Mouse (Mus musculus): ENCODE results near the gene Usp16. TPM values are rescaled to one million over a fixed set of nuclear protein-coding genes. Genes with fewer than 3 reads are reported as not detected.

The Usp16 gene
- total and polyA plus RNA-seq, 2 experiments from 2014 or later, result 40.8 to 220 TPM

DNA sequence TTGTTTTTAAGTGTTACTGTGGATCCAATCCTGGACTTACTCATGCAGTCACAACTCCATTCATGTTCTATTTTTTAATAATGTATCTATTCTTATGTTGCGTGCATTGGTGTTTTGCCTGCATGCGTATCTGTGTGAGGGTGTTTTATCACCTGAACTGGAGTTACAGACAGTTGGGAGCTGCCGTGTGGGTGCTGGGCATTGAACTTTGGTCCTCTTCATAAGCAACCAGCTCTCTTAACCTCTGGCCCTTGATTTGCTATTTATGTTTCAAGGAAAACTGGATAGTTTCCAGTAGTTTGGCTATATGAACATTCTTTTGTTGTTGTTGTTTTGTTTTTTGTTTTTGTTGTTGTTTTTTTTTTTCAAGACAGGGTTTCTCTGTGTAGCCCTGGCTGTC, 9.0 kb upstream of the Usp16 start:
- no peaks in the 10 kb centered on the region for H3K36me3 ChIP-seq (replicated peaks; ENCODE audit: control insufficient read depth, insufficient read depth, low read length)
- no peak for TF ChIP-seq CTCF (IDR thresholded peaks at IDR 0.05; ENCODE audit: low read depth)
- no peak for TF ChIP-seq EP300 (IDR thresholded peaks at IDR 0.05; ENCODE audit: low read depth)
- H3K9ac ChIP-seq (replicated peaks; ENCODE audit: low read depth, low read length), result no peak overlapping the region
- ATAC-seq (ENCODE audit: insufficient read depth, low read depth) (no peak), DNase-seq (ENCODE audit: low spot score) (no peak)
- H3K4me1 ChIP-seq (ENCODE audit: control insufficient read depth, insufficient read depth), result peaks cover 11% of the 10 kb centered on the region
- no peak overlapping the region for H3K27ac ChIP-seq (ENCODE audit: low read depth)
- 88% methylated on average over 3 of the region's 3 CpGs for WGBS
- H3K4me2 ChIP-seq (ENCODE audit: low read depth, low read length), result no peak overlapping the region
- H3K4me3 ChIP-seq (ENCODE audit: low read depth, low read length), result no peak overlapping the region
- no peaks in the 10 kb centered on the region for H3K9me3 ChIP-seq (replicated peaks; ENCODE audit: control insufficient read depth, low read length)
- H3K27me3 ChIP-seq (ENCODE audit: control insufficient read depth, insufficient read depth, low read length), result no peaks in the 10 kb centered on the region

DNA sequence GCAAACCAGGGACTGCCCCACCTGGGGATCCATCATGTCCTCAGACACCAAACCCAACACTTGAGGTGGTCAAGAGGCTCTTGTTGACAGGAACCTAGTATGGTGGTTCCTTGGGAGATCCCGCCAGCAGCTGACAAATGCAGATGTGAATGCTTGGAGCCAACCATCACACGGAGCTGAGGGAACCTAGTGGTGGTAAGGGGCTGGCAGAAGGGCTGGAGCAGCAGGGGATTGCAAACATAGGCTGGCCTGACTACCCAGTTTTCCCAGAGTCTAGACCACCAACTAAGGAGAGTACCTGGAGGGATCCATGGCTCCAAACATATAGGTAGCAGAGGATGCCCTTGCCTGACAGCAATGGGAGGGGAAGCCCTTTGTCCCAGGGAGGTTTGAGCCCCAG, 1.3 kb upstream of the Usp16 start:
- ATAC-seq (ENCODE audit: insufficient read depth, low read depth), result no peak

GRCm38 (mm10) chr16:87455180-87455611, 693 bp downstream of the Usp16 start:
- DNase-seq (ENCODE audit: low spot score) (peak; percentile 42), ATAC-seq (ENCODE audit: insufficient read depth, low read depth) (peak; percentile 66)
- Histone ChIP-seq H3K27ac (ENCODE audit: low read depth) (peak overlapping the region; percentile 87), H3K4me1 (ENCODE audit: control insufficient read depth, insufficient read depth) (peaks cover 16% of the 10 kb centered on the region), H3K9ac (replicated peaks; ENCODE audit: low read depth, low read length) (peak overlapping the region; percentile 86), H3K9me3 (replicated peaks; ENCODE audit: control insufficient read depth, low read length) (no peaks in the 10 kb centered on the region), H3K27me3 (ENCODE audit: control insufficient read depth, insufficient read depth, low read length) (no peaks in the 10 kb centered on the region), H3K4me2 (ENCODE audit: low read depth, low read length) (peak overlapping the region; percentile 90), H3K4me3 (ENCODE audit: low read depth, low read length) (peak overlapping the region; percentile 86), H3K36me3 (replicated peaks; ENCODE audit: control insufficient read depth, insufficient read depth, low read length) (peaks cover 8% of the 10 kb centered on the region; the same call in 1 of the 2 replicates)
- WGBS, result under 1% methylated on average over 38 of the region's 38 CpGs
- TF ChIP-seq CTCF (IDR thresholded peaks at IDR 0.05; ENCODE audit: low read depth) (no peak), EP300 (IDR thresholded peaks at IDR 0.05; ENCODE audit: low read depth) (no peak)

More for the DNA sequence above, 1.3 kb upstream of the Usp16 start:
- H3K4me3 ChIP-seq (ENCODE audit: low read depth, low read length), result no peak overlapping the region
- 84% methylated on average over 2 of the region's 2 CpGs for WGBS
- no peaks in the 10 kb centered on the region for H3K9me3 ChIP-seq (replicated peaks; ENCODE audit: control insufficient read depth, low read length)
- H3K27ac ChIP-seq (ENCODE audit: low read depth), result no peak overlapping the region
- H3K4me2 ChIP-seq (ENCODE audit: low read depth, low read length), result no peak overlapping the region
- H3K36me3 ChIP-seq (replicated peaks; ENCODE audit: control insufficient read depth, insufficient read depth, low read length), result no peaks in the 10 kb centered on the region
- no peak for DNase-seq (ENCODE audit: low spot score)
- no peak overlapping the region for H3K9ac ChIP-seq (replicated peaks; ENCODE audit: low read depth, low read length)
- no peaks in the 10 kb centered on the region for H3K27me3 ChIP-seq (ENCODE audit: control insufficient read depth, insufficient read depth, low read length)
- H3K4me1 ChIP-seq (ENCODE audit: control insufficient read depth, insufficient read depth), result peaks cover 16% of the 10 kb centered on the region
- no peak for TF ChIP-seq EP300 (IDR thresholded peaks at IDR 0.05; ENCODE audit: low read depth)

- Histone ChIP-seq H3K9ac (replicated peaks; ENCODE audit: low read depth, low read length) (no peak overlapping the region), H3K4me3 (ENCODE audit: low read depth, low read length) (no peak overlapping the region), H3K4me1 (ENCODE audit: control insufficient read depth, insufficient read depth) (peaks cover 16% of the 10 kb centered on the region), H3K27me3 (ENCODE audit: control insufficient read depth, insufficient read depth, low read length) (no peaks in the 10 kb centered on the region), H3K4me2 (ENCODE audit: low read depth, low read length) (no peak overlapping the region), H3K36me3 (replicated peaks; ENCODE audit: control insufficient read depth, insufficient read depth, low read length) (peaks cover 33% of the 10 kb centered on the region), H3K27ac (ENCODE audit: low read depth) (no peak overlapping the region), H3K9me3 (replicated peaks; ENCODE audit: control insufficient read depth, low read length) (no peaks in the 10 kb centered on the region)
- DNase-seq (ENCODE audit: low spot score) (no peak), ATAC-seq (ENCODE audit: insufficient read depth, low read depth) (no peak)
- TF ChIP-seq CTCF (IDR thresholded peaks at IDR 0.05; ENCODE audit: low read depth), result no peak
- TF ChIP-seq EP300 (IDR thresholded peaks at IDR 0.05; ENCODE audit: low read depth), result no peak
- over 99% methylated on average over 3 of the region's 3 CpGs for WGBS
Observed at GRCm38 (mm10) chr16:87458752-87459151, 4.2 kb downstream of the Usp16 start.

DNA sequence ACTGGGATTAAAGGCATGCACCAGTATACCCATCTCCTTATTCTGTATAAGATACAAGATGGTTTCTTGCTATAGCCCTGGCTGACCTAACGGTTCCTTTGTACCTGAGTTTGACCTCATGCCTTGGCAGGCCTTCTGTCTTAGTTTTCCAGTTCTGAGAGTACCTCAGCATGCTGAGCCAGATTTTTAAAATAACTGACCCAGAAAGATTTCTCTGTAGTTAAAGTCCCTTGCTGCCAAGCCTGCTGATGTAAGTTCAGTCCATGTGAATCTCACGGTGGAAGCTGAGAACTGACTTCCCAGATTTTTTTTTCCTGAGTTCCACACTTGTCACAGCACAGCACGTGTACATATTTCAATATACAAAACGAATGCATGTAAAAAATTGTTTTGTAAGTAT, 16.1 kb downstream of the Usp16 start:
- TF ChIP-seq EP300 (IDR thresholded peaks at IDR 0.05; ENCODE audit: low read depth), result no peak
- TF ChIP-seq CTCF (IDR thresholded peaks at IDR 0.05; ENCODE audit: low read depth), result no peak
- WGBS, result 79% methylated on average over 4 of the region's 4 CpGs
- ATAC-seq (ENCODE audit: insufficient read depth, low read depth) (no peak), DNase-seq (ENCODE audit: low spot score) (no peak)
- peaks cover 83% of the 10 kb centered on the region for H3K36me3 ChIP-seq (replicated peaks; ENCODE audit: control insufficient read depth, insufficient read depth, low read length)
- H3K4me2 ChIP-seq (ENCODE audit: low read depth, low read length), result no peak overlapping the region
- H3K4me3 ChIP-seq (ENCODE audit: low read depth, low read length), result no peak overlapping the region
- H3K27ac ChIP-seq (ENCODE audit: low read depth), result no peak overlapping the region
- no peaks in the 10 kb centered on the region for H3K9me3 ChIP-seq (replicated peaks; ENCODE audit: control insufficient read depth, low read length)
- no peak overlapping the region for H3K9ac ChIP-seq (replicated peaks; ENCODE audit: low read depth, low read length)
- H3K27me3 ChIP-seq (ENCODE audit: control insufficient read depth, insufficient read depth, low read length), result no peaks in the 10 kb centered on the region
- H3K4me1 ChIP-seq (ENCODE audit: control insufficient read depth, insufficient read depth), result no peaks in the 10 kb centered on the region

DNA sequence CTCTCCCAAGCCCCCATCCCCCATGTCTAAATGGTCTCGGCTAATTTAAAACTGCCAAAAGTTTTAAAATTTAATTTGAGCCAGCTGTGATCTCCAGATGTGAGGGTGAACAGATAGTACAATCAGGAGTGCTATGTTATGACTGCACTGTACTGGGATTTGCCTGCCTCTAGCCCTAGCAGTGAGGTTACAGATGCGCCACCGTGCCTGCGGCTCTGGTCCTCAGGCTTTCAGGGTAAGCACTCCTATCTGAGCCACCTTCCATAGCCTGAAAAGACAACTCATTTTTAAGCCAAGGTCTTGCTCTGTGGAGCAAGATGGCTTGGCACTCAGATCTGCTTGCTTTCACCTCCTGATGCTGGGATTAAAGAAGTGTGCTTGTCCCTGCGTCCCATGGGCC, 29.9 kb downstream of the Usp16 start:
- ATAC-seq (ENCODE audit: insufficient read depth, low read depth), result no peak
- no peak overlapping the region for H3K27ac ChIP-seq (ENCODE audit: low read depth)
- WGBS, result 84% methylated on average over 5 of the region's 5 CpGs
- DNase-seq (ENCODE audit: low spot score), result no peak
- H3K27me3 ChIP-seq (ENCODE audit: control insufficient read depth, insufficient read depth, low read length), result no peaks in the 10 kb centered on the region
- H3K4me2 ChIP-seq (ENCODE audit: low read depth, low read length), result no peak overlapping the region
- TF ChIP-seq CTCF (IDR thresholded peaks at IDR 0.05; ENCODE audit: low read depth) (no peak), EP300 (IDR thresholded peaks at IDR 0.05; ENCODE audit: low read depth) (no peak)
- peaks cover 86% of the 10 kb centered on the region for H3K36me3 ChIP-seq (replicated peaks; ENCODE audit: control insufficient read depth, insufficient read depth, low read length)
- no peaks in the 10 kb centered on the region for H3K4me1 ChIP-seq (ENCODE audit: control insufficient read depth, insufficient read depth)
- H3K4me3 ChIP-seq (ENCODE audit: low read depth, low read length), result no peak overlapping the region
- H3K9me3 ChIP-seq (replicated peaks; ENCODE audit: control insufficient read depth, low read length), result no peaks in the 10 kb centered on the region
- H3K9ac ChIP-seq (replicated peaks; ENCODE audit: low read depth, low read length), result no peak overlapping the region

All from heart, postnatal 0 days (tissue).